Mouse (Mus musculus) gastrocnemius, postnatal 14 days (tissue): Measurements from ENCODE around the gene Gm20422. TPM values are rescaled to one million over a fixed set of nuclear protein-coding genes. Genes with fewer than 3 reads are reported as not detected.

ENCODE experiments used
- DNase-seq: peaks from one replicate; pipeline ENCODE4 v3.0.0; 2021; ENCODE audit warnings: mixed read lengths
- intact Hi-C: fragments of 180-260 bp; cut with DNase I; formaldehyde crosslinking; loops from one replicate; pipeline ENCODE4 v1.15.1; 2025; ENCODE audit warnings: low total_unique reads
- long read RNA-seq, 2 experiments: library from polyadenylated mRNA; stranded (forward); transcript quantifications; one replicate each; pipeline ENCODE4 v2.0.0; 2021
- total RNA-seq, 2 experiments: library from RNA; stranded (reverse); gene quantifications; 2 replicates each; pipeline ENCODE4 v1.2.3; 2021

Gene Gm20422
- total RNA-seq: 1 to 10 TPM; 2.6 to 2.7 TPM
- long read RNA-seq, experiment 1, partial matches to known transcripts: 0 of 2 reads
- long read RNA-seq, experiment 1, other reads (novel, unspliced or antisense): 2 of 2 reads
- long read RNA-seq, experiment 2, partial matches to known transcripts: 0 of 1 reads
- long read RNA-seq, experiment 2, other reads (novel, unspliced or antisense): 1 of 1 reads

DNA sequence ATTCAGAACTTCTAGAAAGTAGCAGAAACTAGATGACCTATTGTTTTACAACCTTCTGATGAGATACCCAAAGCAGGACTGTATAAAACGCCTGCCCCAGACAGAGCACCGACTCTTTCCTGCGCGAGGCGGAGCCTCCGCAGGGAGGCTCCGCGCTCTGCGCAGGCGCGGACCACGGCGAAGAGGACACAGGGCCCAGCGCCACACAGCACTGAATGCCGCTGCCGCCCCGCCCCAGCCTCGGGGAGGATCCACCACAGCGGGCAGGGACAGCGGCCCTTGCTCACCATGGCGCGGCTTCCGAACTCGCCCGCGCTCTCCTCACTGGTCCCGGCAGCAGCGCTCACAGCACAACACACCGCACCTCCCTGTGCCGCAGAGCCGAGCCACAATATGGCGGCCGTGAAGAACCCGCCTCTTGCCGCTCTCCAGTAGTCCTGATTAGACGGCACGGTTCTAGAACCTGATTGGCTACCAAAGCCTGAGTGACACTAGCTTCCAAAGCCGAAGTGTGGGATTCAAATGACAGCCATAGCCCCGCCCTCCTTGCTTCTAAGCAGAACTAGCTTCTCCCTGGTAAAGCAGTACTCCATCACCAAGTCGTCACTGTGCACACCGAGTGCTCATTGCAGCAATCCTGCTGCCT is at the start of gene Gm20422:
TSS of gene Gm20422 (minus strand) at position 384 of the 646 bp plus-strand sequence.
- peak; percentile 87 for DNase-seq
- intact Hi-C loops: no loop called here

DNA sequence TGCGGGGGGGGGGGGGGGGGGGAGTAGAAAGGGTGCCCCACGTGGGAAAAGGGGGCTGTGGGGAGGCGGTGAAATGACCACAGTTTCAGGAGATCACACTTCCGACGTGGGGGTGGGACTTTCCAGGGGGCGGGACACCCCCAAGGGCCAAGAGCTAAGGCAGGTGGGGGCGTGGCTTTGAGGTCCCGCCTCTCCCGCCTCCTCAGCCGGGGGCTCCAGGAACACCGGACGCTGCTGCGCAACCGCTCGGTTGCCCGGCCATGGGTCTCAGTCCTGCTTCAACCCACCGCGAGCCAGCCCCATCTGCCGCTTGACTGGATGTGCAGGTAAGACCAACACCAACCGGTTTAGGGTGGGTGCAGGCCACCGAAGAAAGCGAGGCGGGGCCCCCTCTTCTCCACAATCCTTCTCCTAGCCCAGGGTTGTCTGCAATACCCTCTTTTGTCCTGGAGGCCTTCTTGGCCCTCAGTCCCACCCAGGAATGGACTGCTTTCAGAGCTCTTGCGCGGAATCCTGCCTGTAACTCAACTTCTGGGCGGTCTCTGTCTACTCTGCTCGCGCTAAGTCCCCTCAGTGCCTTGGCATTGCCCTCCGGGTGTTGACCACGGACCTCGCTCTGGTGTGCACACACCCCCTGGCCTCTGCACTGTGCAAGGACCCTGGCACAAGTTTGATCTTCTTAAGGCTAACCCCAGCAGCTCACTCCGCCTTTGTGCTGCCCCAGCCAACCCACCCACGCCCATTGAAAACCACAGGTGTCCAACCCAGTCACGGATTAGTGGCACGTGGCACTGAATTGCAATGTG is 47.9 kb upstream of the Gm20422 start, which contains the start of gene Lpar2:
TSS of gene Lpar2 (plus strand) at position 44 of the 806 bp plus-strand sequence.
- DNase-seq: no peak
- intact Hi-C loops: no loop called here

DNA sequence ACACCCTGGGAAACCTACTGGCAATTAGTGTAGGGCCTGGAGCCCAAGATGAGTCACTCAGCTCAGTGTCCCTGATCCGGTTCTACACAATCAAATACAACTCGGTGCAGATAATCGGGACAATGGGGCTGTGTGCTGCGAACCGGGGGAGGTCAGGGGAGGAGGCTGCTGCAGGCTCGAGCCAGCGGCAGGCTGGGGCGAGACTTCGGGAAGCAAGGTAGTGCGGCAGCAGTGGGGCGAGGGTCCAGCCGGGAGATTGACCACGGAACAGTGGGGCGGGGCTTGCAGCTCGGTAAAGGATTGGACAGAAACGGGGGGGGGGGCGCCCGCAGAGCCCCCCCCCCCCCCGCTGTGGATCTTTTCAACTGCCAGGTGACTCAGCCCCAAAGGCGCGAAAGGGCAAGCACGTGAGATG is 47.3 kb upstream of the Gm20422 start:
- DNase-seq: no peak

DNA sequence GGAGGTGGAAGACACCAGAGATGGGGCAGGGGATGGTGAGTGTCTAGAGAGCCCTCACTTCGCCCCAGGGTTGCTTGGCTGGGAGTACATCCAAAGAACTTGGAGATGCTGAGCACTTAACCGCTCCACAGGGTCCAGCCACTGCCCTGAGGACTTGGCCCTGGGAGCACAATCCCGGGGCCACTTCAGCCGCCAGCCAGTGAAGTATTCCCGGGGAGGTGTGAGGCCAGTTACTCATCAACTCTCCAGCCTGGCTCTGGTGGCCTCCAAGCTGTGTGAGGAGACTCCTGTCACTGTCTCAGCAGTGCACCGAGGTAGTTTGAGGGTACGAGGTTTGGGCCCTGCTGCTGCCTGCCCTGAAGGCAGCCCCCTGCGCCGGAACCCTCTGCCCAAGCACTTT is 45.8 kb upstream of the Gm20422 start:
- intact Hi-C loops: no loop called here

More for the DNA sequence above, 47.3 kb upstream of the Gm20422 start:
- intact Hi-C loops: no loop called here

DNA sequence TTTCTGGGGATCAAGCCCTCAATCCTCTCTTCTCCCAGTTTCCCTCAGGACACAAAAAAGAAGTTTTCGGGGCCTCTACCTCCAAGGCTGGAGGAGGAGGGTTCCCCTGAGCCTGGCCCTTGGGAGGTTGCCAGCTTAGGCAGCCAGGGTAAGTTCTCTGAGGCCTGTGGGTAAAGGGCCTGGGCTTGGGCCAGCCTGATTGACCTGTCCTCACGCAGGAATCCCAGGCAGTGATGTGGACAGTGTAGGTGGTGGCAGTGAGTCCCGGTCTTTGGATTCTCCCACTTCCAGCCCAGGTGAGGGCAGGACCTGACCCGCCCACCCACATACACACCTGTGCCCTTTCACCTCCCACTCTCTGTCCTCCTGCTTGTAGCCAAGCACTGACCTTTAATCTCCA is 40.7 kb upstream of the Gm20422 start:
- intact Hi-C loops: no loop called here
- no peak for DNase-seq

More for the DNA sequence above, 45.8 kb upstream of the Gm20422 start:
- DNase-seq: no peak

DNA sequence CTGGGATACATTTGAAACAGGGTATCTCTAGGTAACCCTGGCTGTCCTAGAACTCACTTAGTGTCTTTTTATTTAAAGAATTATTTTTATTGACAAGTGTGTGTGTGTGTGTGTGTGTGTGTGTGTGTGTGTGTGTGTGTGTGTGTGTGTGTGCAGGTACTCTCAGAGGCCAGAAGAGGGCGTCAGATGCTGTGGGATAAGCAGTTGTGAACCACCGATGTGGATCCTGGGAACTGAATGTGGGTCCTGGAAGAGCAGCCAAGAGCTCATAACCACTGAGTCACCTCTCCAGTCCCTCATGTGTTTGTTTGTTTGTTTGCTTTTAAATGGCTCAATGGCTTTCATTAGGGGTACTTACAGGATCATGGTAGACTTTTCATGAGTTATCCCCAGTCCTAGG is 40.2 kb upstream of the Gm20422 start:
- intact Hi-C loops: no loop called here
- DNase-seq: no peak

DNA sequence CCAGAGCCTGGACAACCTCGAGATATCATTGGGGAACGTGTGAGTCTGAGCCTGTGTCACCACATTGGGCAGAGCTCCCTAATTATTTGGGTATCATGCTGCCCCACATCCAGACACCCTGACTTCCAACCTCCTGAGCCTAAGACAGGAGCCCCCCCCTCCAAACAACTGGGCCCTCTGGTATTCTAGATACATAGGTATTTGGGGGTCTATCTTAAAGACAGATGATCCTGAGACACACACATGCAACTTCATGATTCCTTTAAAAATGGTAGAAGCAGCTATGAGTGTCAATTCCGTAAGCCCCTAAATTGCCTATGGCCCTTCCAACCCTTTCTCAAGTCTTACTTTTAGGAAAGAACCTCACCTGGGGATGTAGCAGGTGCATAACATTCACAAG is 35.1 kb upstream of the Gm20422 start:
- DNase-seq: no peak
- intact Hi-C loops: no loop called here

DNA sequence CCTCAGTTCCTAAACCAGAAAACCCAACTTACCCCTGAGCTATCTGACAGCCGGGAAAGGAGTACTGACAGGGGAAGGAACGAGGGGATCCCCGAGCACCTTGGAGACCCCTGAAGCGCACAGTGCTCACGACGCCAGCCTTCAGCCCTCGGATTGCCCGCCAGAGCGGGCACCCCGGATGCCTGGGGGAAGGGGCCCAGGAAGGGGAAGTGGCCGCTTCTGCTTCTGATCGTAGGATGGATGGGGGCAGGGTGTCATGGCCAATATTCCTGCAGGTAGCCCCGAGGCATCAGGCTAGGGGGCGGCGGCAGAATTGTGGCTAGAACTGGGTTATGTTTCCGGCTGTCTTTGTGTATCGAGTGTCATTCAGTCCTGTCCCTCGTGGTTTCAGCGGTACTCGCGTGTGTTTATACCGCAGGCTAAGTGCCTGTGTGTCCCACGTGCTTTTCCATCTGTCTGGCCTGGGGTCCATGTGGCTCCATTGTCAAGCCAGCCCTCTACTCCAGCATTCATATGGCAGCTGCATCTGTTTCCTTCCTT is 34.2 kb upstream of the Gm20422 start:
- intact Hi-C loops: no loop called here
- no peak for DNase-seq

DNA sequence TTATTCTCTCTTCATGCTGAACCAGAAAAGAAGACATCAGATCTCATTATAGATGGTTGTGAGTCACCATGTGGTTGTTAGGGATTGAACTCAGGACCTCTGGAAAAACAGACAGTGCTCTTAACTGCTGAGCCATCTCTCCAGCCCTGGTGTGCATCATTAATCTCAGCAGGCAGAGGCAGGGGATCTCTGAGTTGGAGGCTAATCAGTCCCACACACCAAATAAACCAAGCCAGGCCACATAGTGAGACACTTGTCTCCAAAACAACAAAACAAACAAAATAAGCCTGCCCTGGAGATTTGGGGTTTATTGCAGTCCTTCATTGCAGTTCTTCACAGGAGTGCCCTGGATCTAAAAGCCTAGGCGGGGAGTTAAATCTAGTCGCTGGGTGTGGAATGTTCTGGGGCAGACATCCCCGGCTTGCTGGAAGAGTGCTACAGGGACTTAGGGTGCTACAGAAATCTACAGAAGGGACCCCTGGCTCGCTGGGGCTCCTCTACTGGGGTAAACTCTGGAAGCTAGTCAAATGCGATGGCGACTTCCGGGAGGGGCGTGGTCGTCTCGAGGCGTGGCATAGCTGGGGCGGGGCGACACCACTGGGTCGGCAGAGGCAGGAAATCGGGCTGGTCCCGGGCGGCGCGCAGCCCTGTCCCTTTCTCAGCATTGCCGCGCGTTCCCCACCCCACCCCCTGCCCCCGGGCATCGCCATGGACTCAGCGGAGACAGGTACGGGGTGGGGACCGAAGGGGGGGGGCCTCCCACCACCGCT is 33.6 kb upstream of the Gm20422 start, which contains the start of gene Gmip:
TSS of gene Gmip (plus strand) at position 586 of the 770 bp plus-strand sequence.
- intact Hi-C loops: no loop called here
- peak; percentile 80 for DNase-seq

DNA sequence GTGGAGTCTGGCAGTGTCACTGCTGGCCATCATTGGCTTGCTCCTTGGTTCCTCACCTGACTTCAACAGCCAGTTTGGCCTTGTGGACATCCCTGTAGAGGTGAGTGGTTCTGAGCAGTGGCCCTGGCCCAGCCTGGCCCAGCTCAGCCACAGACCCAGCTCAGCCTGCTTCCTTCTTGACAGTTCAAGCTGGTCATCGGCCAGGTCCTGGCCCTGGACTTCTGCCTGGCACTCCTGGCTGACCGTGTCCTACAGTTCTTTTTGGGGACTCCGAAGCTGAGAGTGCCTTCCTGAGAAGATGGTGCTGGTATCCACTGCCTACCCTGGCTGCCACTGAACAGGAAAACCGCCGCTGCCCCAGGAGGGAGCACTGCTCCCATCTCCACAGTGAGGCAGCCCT is 32.5 kb upstream of the Gm20422 start:
- intact Hi-C loops: no loop called here
- no peak for DNase-seq

DNA sequence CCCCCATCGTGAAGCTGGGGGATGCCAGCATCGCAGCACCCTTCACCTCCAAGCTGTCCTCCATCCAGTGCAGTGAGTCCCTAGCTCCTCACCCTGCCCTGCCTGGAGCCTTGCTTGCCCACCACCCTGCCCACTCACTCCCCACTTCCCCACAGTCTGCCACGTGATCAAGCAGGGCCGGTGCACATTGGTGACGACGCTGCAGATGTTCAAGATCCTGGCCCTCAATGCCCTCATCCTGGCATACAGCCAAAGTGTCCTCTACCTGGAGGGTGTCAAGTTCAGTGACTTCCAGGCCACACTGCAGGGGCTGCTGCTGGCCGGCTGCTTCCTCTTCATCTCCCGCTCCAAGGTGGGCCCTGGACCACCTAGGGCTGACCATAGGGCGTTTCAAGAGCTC is 30.8 kb upstream of the Gm20422 start:
- intact Hi-C loops: no loop called here

DNA sequence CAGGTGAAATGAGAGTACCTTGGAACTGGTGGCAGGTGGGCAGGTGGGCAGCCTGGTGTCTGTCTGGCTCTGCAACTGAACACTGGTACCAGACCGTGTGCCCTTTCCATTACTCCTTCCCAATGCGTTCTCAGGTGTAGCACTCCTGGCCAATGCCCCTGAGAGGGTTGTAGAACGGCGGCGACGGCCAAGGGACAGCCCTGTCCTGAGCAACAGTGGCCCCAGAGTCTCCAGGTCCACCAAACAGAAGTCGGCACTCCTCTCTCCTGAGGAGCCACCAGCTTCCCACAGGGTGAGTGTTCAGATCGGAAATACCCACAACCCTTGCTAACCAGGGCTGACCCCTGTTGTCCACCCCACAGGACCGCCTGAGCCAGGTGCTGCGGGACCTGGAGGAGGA is 30.4 kb upstream of the Gm20422 start:
- no peak for DNase-seq
- intact Hi-C loops: no loop called here

More for the DNA sequence above, 30.8 kb upstream of the Gm20422 start:
- no peak for DNase-seq

DNA sequence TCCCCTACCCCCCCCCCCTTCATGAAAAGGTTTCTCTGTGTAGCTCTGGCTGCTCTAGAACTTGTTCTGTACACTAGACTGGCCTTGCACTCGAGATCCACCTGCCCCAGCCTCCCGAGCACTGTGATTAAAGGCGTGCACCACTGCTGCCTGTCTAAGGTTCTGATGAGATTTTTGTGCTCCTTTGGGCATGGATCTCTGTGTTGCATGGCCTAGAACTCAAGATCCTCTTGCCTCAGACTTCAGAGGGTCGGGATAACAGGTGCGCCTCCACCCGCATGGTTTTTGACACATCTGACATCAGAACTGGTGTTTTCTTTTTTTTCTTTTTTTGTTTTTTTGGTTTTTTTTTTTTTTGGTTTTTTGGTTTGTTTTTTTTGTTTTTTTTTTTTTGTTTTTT is 29.9 kb upstream of the Gm20422 start:
- DNase-seq: no peak

DNA sequence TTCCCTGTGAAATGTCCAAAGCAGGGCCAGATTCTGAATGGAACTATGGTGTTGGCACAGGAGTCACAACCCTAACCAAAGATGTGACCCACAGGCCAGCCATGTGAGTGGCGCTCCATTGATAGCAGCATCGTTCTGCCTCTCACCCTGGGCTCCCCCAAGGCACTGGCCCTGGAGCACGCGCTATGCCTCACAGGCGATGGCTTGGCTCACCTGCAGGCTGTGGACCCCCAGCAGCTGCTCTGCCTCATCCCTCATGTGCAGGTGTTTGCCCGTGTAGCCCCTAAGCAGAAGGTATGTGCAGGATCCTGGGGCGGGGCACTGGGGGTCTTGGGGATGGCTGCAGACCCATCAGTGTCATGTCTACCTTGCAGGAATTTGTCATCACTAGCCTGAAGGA is 28.7 kb upstream of the Gm20422 start:
- intact Hi-C loops: no loop called here
- no peak for DNase-seq

More for the DNA sequence above, 29.9 kb upstream of the Gm20422 start:
- intact Hi-C loops: no loop called here

DNA sequence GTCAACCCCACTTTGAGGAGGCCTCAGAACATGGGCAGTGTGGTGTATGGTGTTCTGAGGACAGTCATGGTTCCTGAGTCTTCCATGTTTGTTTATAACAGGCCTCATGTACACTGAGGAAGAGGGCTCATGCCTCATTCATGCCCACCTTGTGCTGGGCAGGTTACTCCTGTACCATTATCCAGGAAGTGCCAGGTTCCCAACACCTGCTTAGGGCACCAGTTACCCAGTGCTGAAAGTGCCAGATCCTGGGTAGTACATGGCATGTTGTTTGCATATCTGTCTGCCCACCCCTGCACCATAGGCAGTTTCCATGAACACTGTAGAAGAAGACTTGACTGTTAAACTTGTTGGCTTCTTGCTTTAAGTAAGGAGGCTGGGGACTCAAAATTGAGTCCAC is 27.5 kb upstream of the Gm20422 start:
- no peak for DNase-seq
- intact Hi-C loops: no loop called here

DNA sequence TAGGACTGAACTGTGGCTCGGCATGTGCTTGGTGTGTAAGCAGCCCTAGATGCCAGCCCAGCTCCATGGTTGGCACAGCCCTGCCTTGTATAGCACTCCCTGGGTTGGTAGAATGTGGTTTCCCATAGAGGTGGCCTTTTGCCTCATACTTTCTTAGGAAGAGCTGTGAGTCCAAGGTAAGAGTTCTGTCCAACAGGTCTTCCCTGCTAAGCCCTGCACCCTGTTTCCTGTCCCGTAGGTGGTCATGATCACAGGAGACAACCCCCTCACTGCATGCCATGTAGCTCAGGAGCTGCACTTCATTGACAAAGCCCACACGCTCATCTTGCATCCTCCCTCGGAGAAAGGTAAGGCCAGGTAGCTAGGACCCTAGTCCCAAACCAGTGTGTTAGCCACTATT is 27.1 kb upstream of the Gm20422 start:
- DNase-seq: no peak
- intact Hi-C loops: no loop called here

DNA sequence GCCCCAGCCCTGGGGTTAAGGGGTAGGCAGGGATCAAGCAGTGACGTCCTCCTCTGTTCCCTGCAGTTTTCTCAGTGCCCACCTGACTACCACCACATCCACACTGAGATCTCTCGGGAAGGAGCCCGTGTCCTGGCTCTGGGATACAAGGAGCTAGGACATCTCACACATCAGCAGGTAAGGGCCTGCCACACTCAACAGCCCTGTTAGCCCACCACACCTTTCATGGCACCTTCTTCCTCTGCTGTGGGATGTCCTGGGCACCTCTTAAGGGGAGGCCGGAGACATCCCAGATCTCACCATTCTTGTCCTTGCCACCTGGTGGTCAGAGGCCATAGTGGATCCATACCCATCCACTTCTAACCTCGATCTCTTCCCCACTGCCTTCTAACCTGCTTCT is 25.3 kb upstream of the Gm20422 start:
- intact Hi-C loops: no loop called here
- no peak for DNase-seq

DNA sequence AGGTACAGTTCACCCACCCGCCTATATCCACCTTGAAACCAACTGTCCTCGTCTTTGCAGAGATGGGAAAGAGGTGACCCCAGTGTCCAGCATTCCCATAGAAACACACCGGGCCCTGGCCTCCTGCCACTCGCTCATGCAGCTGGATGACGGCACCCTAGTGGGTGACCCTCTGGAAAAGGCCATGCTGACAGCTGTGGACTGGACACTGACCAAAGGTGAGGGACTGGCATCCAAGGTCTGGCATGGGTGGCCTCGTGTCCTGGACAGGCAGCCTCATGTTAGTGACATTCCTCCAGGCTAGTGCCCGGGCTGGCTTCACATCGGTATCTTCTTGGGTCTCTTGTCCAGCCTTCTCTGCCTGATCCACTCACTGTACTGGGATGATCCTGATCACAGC is 24.6 kb upstream of the Gm20422 start:
- DNase-seq: no peak
- intact Hi-C loops: no loop called here

DNA sequence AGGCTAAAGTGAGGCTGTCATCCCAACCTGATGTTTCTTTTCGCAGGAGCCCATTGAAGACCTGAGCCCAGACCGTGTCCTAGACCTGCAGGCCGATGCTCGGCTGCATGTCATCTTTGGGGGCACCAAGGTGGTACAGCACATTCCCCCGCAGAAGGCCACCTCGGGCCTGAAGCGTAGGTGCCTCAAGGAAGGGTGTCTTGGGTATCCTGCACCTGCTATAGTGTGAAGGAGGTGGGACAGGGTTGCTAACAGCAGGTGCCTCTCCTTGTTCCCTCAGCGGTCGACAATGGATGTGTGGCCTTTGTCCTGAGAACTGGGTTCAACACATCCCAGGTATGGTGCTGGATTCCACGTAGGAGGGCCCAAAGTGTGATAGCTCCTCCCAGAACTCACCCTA is 23.0 kb upstream of the Gm20422 start:
- intact Hi-C loops: no loop called here
- no peak for DNase-seq
